26 mouse cellular contexts compared by ENCODE assay signal in the genomic region with DNA sequence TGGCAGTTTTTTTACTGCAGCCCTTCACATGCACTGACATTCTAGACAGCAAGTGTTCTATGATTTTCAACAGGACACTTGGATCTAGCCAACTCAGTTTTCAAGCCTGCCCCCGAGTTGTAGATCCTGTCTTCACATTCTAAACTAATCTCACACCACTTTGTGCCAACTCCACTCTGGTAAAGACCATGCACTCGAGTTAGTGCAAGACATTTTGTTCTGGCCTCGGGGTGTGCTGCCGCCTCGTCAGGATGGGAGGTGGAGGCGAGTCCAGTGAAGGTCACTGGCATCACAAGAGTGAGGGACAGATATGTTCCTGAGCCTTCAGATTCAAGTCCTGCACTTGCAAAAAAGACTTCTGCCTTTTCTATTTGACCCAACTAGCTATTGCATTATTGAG. TPM values are rescaled to one million over a fixed set of nuclear protein-coding genes. Genes with fewer than 3 reads are reported as not detected.
DNase-seq lines count a peak whose midpoint lies in the region; ATAC-seq lines count a peak whose summit lies in the region.
"Had no signal": no experiment of that assay in that cellular context is flagged by ENCODE, and none has a peak within 500 bp of the region (broad histone marks: within the 10 kb centered on the region; RNA-seq: fewer than 3 reads in every experiment).

No protein-coding gene starts in this region.

- no peak overlapping the region for H3K9ac ChIP-seq in intestine, embryonic 14.5 days (ENCODE audit: low read length)
- no peak overlapping the region for H3K9ac ChIP-seq in intestine, embryonic 15.5 days
- H3K9ac ChIP-seq in heart, embryonic 15.5 days = no peak overlapping the region
- no peak overlapping the region for H3K9ac ChIP-seq in kidney, embryonic 15.5 days
- H3K9ac ChIP-seq: hindbrain, embryonic 13.5 days; limb, embryonic 12.5 days; midbrain, embryonic 13.5 days; neural tube, embryonic 13.5 days had no signal

- peak; percentile 27 for DNase-seq in intestine, embryonic 14.5 days (ENCODE audit: low spot score)
- peak; percentile 50 to 54 for DNase-seq in heart, adult 9 months (ENCODE audit: low spot score in 2 of 2)
- DNase-seq in heart, postnatal 4 days = peak; percentile 61
- DNase-seq in neural tube, embryonic 10.5 days (ENCODE audit: extremely low spot score, low spot score) = no peak
- DNase-seq: adrenal gland, adult 8-10 months; B cell, adult 2 months; cerebellum, adult 8-10 months; kidney, adult 2 months; kidney, postnatal 10 days; lung, adult 18-20 months; lung, postnatal 10 days; right cerebral cortex, postnatal 4 days; thymus, postnatal 25 days had no signal

- H3K4me3 ChIP-seq in intestine, embryonic 14.5 days (ENCODE audit: low read depth, low read length) = no peak overlapping the region
- H3K4me3 ChIP-seq in intestine, embryonic 15.5 days (replicated peaks) = no peak overlapping the region
- no peak overlapping the region for H3K4me3 ChIP-seq in heart, embryonic 15.5 days
- no peak overlapping the region for H3K4me3 ChIP-seq in kidney, embryonic 15.5 days (replicated peaks)
- H3K4me3 ChIP-seq: hindbrain, embryonic 13.5 days; layer of hippocampus, adult 2 months; limb, embryonic 12.5 days; midbrain, embryonic 13.5 days; neural tube, embryonic 13.5 days had no signal

- H3K4me1 ChIP-seq in intestine, embryonic 14.5 days (replicated peaks; ENCODE audit: control insufficient read depth, insufficient read depth, low read length) = no peaks in the 10 kb centered on the region
- H3K4me1 ChIP-seq in intestine, embryonic 15.5 days (replicated peaks) = no peaks in the 10 kb centered on the region
- peaks cover 31% of the 10 kb centered on the region for H3K4me1 ChIP-seq in heart, embryonic 15.5 days (replicated peaks)
- no peaks in the 10 kb centered on the region for H3K4me1 ChIP-seq in kidney, embryonic 15.5 days
- H3K4me1 ChIP-seq: limb, embryonic 12.5 days; neural tube, embryonic 13.5 days had no signal

- H3K27me3 ChIP-seq in intestine, embryonic 14.5 days (replicated peaks; ENCODE audit: control insufficient read depth, insufficient read depth, low read length) = no peaks in the 10 kb centered on the region
- H3K27me3 ChIP-seq in intestine, embryonic 15.5 days (replicated peaks) = no peaks in the 10 kb centered on the region
- no peaks in the 10 kb centered on the region for H3K27me3 ChIP-seq in heart, embryonic 15.5 days
- H3K27me3 ChIP-seq in kidney, embryonic 15.5 days = no peaks in the 10 kb centered on the region
- H3K27me3 ChIP-seq: CH12.LX; hindbrain, embryonic 13.5 days; limb, embryonic 12.5 days; midbrain, embryonic 13.5 days; neural tube, embryonic 13.5 days had no signal

- H3K36me3 ChIP-seq in intestine, embryonic 14.5 days (ENCODE audit: control insufficient read depth, insufficient read depth, low read length) = no peaks in the 10 kb centered on the region; the same call in 1 of the 2 replicates
- H3K36me3 ChIP-seq in intestine, embryonic 15.5 days = no peaks in the 10 kb centered on the region
- H3K36me3 ChIP-seq in heart, embryonic 15.5 days = no peaks in the 10 kb centered on the region
- H3K36me3 ChIP-seq in kidney, embryonic 15.5 days = no peaks in the 10 kb centered on the region

- ATAC-seq in intestine, embryonic 14.5 days (replicated peaks; ENCODE audit: low FRiP score, low TSS enrichment, low read depth) = no peak
- no peak for ATAC-seq in intestine, embryonic 15.5 days
- ATAC-seq in heart, embryonic 15.5 days (replicated peaks; ENCODE audit: insufficient number of reproducible peaks, insufficient read depth, low FRiP score, low read depth) = peak; percentile 80; the same call in 1 of the 2 replicates
- no peak for ATAC-seq in kidney, embryonic 15.5 days (replicated peaks; ENCODE audit: low FRiP score)
- ATAC-seq: forebrain, embryonic 14.5 days; midbrain, embryonic 13.5 days; Patski had no signal

- H3K9me3 ChIP-seq in intestine, embryonic 14.5 days (ENCODE audit: control insufficient read depth, low read length) = no peaks in the 10 kb centered on the region
- no peaks in the 10 kb centered on the region for H3K9me3 ChIP-seq in intestine, embryonic 15.5 days
- H3K9me3 ChIP-seq in heart, embryonic 15.5 days (replicated peaks) = no peaks in the 10 kb centered on the region
- H3K9me3 ChIP-seq in kidney, embryonic 15.5 days (replicated peaks) = no peaks in the 10 kb centered on the region
- H3K9me3 ChIP-seq: G1E; hindbrain, embryonic 13.5 days; limb, embryonic 12.5 days; midbrain, embryonic 13.5 days; neural tube, embryonic 13.5 days had no signal

- no peak overlapping the region for H3K4me2 ChIP-seq in intestine, embryonic 14.5 days (ENCODE audit: low read length)
- H3K4me2 ChIP-seq in intestine, embryonic 15.5 days (replicated peaks) = no peak overlapping the region
- H3K4me2 ChIP-seq in heart, embryonic 15.5 days = peak overlapping the region; percentile 7; the same call in 1 of the 2 replicates
- no peak overlapping the region for H3K4me2 ChIP-seq in kidney, embryonic 15.5 days
- H3K4me2 ChIP-seq: hindbrain, embryonic 13.5 days; limb, embryonic 12.5 days; liver, embryonic 11.5 days; midbrain, embryonic 13.5 days; neural tube, embryonic 13.5 days had no signal

- no peak overlapping the region for H3K27ac ChIP-seq in intestine, embryonic 14.5 days (ENCODE audit: low read depth)
- no peak overlapping the region for H3K27ac ChIP-seq in intestine, embryonic 15.5 days
- H3K27ac ChIP-seq in heart, embryonic 15.5 days = peak overlapping the region; percentile 75
- H3K27ac ChIP-seq in kidney, embryonic 15.5 days = no peak overlapping the region
- H3K27ac ChIP-seq: hindbrain, embryonic 13.5 days; layer of hippocampus, adult 2 months; limb, embryonic 12.5 days; midbrain, embryonic 13.5 days; neural tube, embryonic 13.5 days had no signal

- WGBS in intestine, embryonic 14.5 days = 87% methylated on average over 6 of the region's 6 CpGs
- 84% methylated on average over 6 of the region's 6 CpGs for WGBS in intestine, embryonic 15.5 days
- WGBS in heart, embryonic 15.5 days = 40% methylated on average over 6 of the region's 6 CpGs
- WGBS in kidney, embryonic 15.5 days = 82% methylated on average over 6 of the region's 6 CpGs

RNA-seq across cellular contexts. Expression of gene Gng2, which starts 44.1 kb away (rescaled TPM):
- 74.0 and 76.2 TPM in 2 replicates for polyA plus RNA-seq in intestine, embryonic 14.5 days (2014; fragmentation: Nextera tagmentation; extraction: Ambion mirVana)
- 52.1 and 55.7 TPM in 2 replicates for polyA plus RNA-seq in intestine, embryonic 15.5 days (2015; fragmentation: Nextera tagmentation; extraction: Ambion mirVana)
- 53.4 and 54.8 TPM in 2 replicates for polyA plus RNA-seq in heart, embryonic 15.5 days (2015; fragmentation: Nextera tagmentation; extraction: Ambion mirVana)
- total RNA-seq in heart, postnatal 4 days (2021) = 10 to 100 TPM; 54.1 to 57.2 TPM
- polyA plus RNA-seq in kidney, embryonic 15.5 days (2015; fragmentation: Nextera tagmentation; extraction: Ambion mirVana) = 51.1 and 56.5 TPM in 2 replicates
